In the genomic region with DNA sequence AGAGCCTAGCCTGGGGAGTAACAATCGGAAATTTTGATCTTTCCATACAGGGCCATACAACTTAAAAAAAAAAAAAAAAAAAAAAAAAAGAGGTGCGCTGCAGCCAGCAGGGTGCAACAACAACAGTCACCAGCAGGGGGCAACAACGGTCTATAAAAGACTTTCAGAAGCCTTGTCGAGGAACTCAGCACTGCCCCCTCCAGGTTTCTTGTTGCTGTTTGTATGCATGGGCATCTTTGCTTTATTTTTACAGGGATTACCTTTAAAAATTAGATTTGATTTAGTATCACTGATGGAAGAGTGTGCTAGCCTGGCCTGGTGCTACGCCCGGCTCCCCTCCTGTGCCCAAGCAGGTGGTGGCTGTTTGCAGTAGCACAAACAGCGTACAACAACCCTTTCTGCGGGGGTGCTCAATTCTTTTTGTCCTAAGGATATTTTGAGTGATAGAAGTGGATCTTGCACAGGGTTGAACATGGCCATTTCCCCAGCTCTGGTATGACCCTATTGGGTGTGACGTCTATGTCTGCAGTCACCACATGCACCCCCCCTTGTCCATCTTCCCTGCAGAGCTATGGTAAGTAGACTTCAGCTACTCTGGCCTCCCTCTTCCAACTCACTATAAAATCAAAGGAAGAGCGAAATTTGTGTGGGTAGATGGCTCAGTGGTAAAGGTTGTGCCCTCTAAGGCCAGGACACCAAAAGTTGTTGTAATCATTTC, we compare ENCODE assay signal across 9 mouse cellular contexts. TPM values are rescaled to one million over a fixed set of nuclear protein-coding genes. Genes with fewer than 3 reads are reported as not detected.
DNase-seq lines count a peak whose midpoint lies in the region; ATAC-seq and TF ChIP-seq lines count a peak whose summit lies in the region.
"Had no signal": no experiment of that assay in that cellular context is flagged by ENCODE, and none has a peak within 500 bp of the region (broad histone marks: within the 10 kb centered on the region; RNA-seq: fewer than 3 reads in every experiment).

No protein-coding gene starts in this region.

- H3K27me3 ChIP-seq in limb, embryonic 14.5 days (ENCODE audit: control insufficient read depth, insufficient read depth, low read length), result no peaks in the 10 kb centered on the region
- peaks cover 12% of the 10 kb centered on the region; the same call in 1 of the 2 replicates for H3K27me3 ChIP-seq in neural tube, embryonic 13.5 days

- DNase-seq in 3T3-L1 (ENCODE audit: low read depth, low spot score) (peak; percentile 96), WW6 (ENCODE audit: low read depth, low spot score) (peak; percentile 62)
- DNase-seq in cerebellum, postnatal 4 days (ENCODE audit: low spot score in 2 of 2), result peak; percentile 97
- peak; percentile 98 for DNase-seq in gastrocnemius, postnatal 10 days
- DNase-seq in kidney, adult 9 months, result peak; percentile 94
- DNase-seq in limb, embryonic 14.5 days (ENCODE audit: low spot score), result peak; percentile 96
- DNase-seq in testis, postnatal 10 days (ENCODE audit: low spot score), result peak; percentile 99

- no peak for ATAC-seq in limb, embryonic 14.5 days (ENCODE audit: low FRiP score, low read depth)
- peak; percentile 41; the same call in 1 of the 2 replicates for ATAC-seq in neural tube, embryonic 13.5 days (ENCODE audit: low read depth)

- H3K36me3 ChIP-seq in limb, embryonic 14.5 days (ENCODE audit: control insufficient read depth, insufficient read depth, low read length), result no peaks in the 10 kb centered on the region
- H3K36me3 ChIP-seq in neural tube, embryonic 13.5 days, result no peaks in the 10 kb centered on the region

- no peaks in the 10 kb centered on the region for H3K4me1 ChIP-seq in limb, embryonic 14.5 days (ENCODE audit: control insufficient read depth, insufficient read depth, low read length)
- H3K4me1 ChIP-seq in neural tube, embryonic 13.5 days (replicated peaks), result no peaks in the 10 kb centered on the region

- H3K27ac ChIP-seq in limb, embryonic 14.5 days (replicated peaks; ENCODE audit: low read depth, low read length), result no peak overlapping the region
- H3K27ac ChIP-seq in neural tube, embryonic 13.5 days (replicated peaks), result no peak overlapping the region

- H3K9me3 ChIP-seq in limb, embryonic 14.5 days (ENCODE audit: control insufficient read depth, low read length), result no peaks in the 10 kb centered on the region
- no peaks in the 10 kb centered on the region for H3K9me3 ChIP-seq in neural tube, embryonic 13.5 days

- WGBS in limb, embryonic 14.5 days, result 48% methylated on average over 9 of the region's 10 CpGs
- WGBS in neural tube, embryonic 13.5 days, result 40% methylated on average over 10 of the region's 10 CpGs

- TF ChIP-seq POLR2A in limb, embryonic 14.5 days (IDR thresholded peaks at IDR 0.05; ENCODE audit: borderline replicate concordance, extremely low read depth, insufficient read depth, insufficient read length), result no peak

- H3K9ac ChIP-seq in limb, embryonic 14.5 days (ENCODE audit: low read depth, low read length, severe bottlenecking), result no peak overlapping the region
- no peak overlapping the region for H3K9ac ChIP-seq in neural tube, embryonic 13.5 days

- H3K4me3 ChIP-seq in limb, embryonic 14.5 days (replicated peaks; ENCODE audit: low read length), result no peak overlapping the region
- H3K4me3 ChIP-seq in neural tube, embryonic 13.5 days, result no peak overlapping the region
- H3K4me3 ChIP-seq: erythroblast, embryonic 14.5 days had no signal

- H3K4me2 ChIP-seq in limb, embryonic 14.5 days (replicated peaks; ENCODE audit: low read depth, low read length, severe bottlenecking), result no peak overlapping the region
- H3K4me2 ChIP-seq in neural tube, embryonic 13.5 days, result no peak overlapping the region

RNA-seq across cellular contexts. Expression of gene Cfap46, which starts 35.4 kb away (rescaled TPM):
- total RNA-seq in gastrocnemius, postnatal 10 days (2021), result under 1 TPM in 1 of 2 experiments, not detected in 1; 0.09 TPM
- 0.31 and 0.44 TPM in 2 replicates for polyA plus RNA-seq in limb, embryonic 14.5 days (2012; rRNA removed)
- polyA plus RNA-seq in limb, embryonic 14.5 days (2014; fragmentation: Nextera tagmentation; extraction: Ambion mirVana), result 0.17 and 0.19 TPM in 2 replicates
- 1.4 and 2.0 TPM in 2 replicates for polyA plus RNA-seq in neural tube, embryonic 13.5 days (2015; fragmentation: Nextera tagmentation; extraction: Ambion mirVana)
- polyA plus RNA-seq: erythroblast, embryonic 14.5 days had no signal
